Mouse (Mus musculus) ovary, postnatal 14 days (tissue): ENCODE measurements around the gene Lenep.

Source experiments
- DNase-seq: peaks from one replicate; pipeline ENCODE4 v3.0.0; 2022; ENCODE audit warnings: low spot score

The Lenep gene

GRCm38 (mm10) chr3:89391663-89392511 is 10.7 kb downstream of the Lenep start:
- no peak for DNase-seq

DNA sequence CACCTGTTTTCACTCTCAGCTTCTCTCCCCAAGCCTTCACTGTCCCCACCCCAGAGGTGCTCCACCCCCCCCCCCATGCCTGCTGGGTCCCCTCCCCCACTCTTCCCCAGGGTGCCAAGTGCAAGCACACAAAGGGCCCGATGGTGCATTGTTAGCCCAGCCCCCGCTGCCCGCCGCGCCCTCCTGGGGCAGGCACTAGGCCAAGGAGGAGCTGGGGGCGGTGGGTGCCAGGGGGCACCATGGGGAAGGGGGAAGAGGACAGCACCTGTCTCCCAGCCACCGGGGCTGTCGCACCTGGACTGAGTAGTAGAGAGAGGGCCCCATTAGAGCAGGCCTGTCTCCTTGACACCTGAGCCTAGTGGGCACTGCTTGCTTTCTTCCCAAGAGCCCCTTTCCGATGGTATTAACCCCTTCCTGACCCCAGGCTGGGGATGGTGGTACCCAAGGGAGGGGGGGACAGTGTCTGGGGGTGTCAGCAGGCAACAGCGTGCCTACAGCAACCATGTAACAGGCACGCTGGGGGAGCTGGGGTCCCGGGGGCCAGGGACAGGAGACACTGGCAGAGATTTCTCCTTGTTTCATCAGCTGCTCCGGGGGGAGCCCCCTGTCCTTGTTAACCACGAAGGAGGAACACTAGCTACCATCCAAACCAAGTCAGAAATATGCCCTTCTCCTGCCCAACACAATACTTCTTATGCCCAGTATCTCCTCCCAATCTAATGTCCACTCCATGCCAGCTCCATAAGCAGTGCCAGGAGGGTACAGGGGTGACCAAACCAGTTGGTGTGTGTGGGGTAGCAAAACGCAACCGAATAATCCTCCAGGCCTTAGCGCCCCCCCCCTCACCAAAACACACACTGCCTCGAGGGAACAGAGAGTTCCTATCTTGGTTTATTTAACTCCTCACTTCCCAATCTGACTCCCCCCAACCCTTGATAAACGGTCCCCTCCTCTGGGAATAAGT is 11.6 kb downstream of the Lenep start:
- DNase-seq = no peak

GRCm38 (mm10) chr3:89390111-89390515 is 12.5 kb downstream of the Lenep start:
- DNase-seq = no peak

GRCm38 (mm10) chr3:89388901-89389740 is 13.5 kb downstream of the Lenep start:
- DNase-seq = no peak

GRCm38 (mm10) chr3:89388134-89388881 is 14.3 kb downstream of the Lenep start:
- peak; percentile 61 for DNase-seq

- DNase-seq = no peak
Measured at GRCm38 (mm10) chr3:89387632-89388031, 15.0 kb downstream of the Lenep start.

DNA sequence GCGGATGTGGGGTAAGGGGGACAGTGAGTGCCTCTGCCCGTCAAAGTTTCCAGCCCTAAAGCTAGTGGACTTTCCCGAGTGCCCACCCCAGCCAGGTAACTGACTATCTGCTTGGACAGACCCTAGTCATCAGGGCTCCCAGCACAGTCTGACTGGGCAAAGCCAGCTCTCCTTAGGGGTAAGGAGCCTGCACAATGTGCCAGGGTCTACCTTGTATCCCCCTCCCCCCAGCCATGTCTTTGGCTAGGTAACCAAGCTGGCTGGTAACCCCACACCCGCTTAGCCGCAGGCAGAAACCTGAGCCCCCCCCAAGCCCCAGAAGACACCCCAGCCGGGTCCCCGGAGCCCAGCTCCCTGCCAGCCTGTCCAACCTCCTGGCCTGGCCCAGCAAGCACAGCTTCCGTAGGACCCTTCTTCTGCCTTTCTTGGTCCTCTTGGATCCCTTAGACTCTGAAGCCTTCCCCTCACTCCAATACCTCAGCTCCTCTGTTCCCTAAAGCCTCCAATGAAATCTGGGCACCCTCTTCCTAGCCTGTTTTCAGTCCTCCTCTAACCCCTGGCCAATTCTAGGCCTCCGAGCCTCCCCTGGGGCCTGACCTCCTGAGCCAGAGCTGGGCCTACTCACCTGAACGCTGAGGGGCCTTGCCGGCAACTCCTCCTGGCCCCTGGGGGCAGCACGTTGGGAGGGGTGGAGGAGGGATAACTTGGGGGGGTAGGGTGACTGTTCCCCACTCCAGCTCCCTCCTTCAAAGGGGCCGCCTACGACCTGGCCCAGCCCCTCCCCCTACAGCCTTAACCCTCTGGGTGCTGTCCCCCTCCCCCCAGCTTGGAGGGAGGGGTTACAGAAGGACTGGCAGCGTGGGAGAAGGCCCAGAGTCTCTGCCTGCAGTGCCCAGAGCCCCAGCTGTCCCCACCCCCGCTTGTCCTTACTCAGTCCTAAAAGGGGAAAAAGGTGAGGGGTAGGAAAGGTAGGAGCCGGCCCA is 15.9 kb downstream of the Lenep start:
- no peak for DNase-seq

GRCm38 (mm10) chr3:89385451-89385850 is 17.1 kb downstream of the Lenep start:
- no peak for DNase-seq

DNA sequence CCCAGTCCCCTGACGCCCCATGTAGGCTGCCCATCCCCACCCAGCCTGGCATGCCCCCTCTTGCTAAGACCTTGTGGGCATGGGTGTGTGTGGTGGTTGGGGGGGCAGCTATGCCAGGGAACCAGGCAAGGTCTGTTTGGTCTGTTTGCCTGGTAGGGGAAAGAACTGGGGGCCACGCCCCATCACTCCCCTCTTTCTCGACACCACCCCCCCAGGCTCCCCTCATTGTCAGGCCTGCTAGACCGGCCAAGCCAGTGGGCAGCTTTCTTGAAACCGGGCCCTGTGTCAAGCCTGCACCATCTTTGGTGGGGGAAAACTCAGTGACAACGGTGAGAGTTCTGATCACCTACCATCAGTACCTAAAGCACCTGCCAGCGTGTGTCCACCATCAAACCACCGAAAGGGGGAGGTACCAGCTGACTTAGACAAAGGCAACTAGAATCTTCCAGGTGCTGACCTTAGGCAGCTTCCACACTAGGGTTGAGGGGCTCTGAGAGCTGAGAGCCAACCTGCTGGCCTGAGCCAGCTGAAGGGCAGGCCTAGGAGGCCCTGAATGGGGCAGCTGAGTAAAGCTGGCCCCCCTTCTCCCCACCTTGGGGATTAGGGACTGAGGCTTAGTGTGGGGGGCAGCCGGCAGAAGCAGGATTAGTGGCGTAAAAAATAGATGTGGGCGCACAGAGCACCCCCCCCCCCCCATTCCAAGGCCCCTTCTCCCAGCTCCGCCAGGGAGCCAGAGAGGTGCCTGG is 18.1 kb downstream of the Lenep start:
- no peak for DNase-seq

- DNase-seq = no peak
Measured at GRCm38 (mm10) chr3:89383651-89384255, 18.8 kb downstream of the Lenep start.

DNA sequence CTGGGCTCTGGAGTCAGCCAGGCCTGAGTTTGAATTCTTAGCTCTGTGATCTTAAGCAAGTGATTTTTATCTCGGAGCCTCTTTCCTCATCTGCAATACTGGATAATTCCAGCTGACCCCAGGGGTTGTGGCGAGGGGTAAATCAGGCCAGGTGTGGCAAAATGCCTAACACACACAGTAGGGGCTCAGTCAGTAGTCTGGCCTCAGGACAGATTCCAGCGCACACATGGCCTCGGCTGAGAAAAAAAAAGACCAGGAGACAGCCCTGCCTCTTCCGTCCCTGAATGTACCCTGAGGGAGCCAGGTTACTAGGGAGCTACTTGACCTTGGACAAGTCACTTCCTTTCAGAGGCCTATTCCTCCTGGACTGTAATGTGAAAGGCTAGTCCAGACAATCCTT is 19.6 kb downstream of the Lenep start:
- no peak for DNase-seq

GRCm38 (mm10) chr3:89382033-89382882 is 20.3 kb downstream of the Lenep start:
- no peak for DNase-seq

GRCm38 (mm10) chr3:89381233-89381632 is 21.4 kb downstream of the Lenep start:
- DNase-seq = no peak

DNA sequence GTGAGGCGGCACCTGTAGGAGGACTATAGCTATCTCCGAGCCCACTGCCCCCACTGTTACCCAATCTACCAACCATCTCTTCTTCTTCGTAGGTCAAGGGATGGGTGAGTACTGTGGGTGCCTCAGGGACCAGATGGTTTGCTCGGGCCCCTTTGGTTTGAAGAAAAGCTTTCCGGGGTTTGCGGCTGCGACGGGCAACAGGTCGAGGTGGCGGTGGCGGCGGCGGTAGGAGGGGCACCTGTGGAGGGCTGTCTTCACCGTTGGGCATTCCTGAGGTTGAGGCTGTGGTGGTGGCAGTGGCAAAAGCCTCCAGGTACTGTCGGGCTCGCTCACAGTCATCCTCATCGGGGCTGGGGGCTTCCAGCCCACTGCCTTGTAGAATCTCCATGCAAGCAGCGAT is 21.9 kb downstream of the Lenep start:
- no peak for DNase-seq

DNA sequence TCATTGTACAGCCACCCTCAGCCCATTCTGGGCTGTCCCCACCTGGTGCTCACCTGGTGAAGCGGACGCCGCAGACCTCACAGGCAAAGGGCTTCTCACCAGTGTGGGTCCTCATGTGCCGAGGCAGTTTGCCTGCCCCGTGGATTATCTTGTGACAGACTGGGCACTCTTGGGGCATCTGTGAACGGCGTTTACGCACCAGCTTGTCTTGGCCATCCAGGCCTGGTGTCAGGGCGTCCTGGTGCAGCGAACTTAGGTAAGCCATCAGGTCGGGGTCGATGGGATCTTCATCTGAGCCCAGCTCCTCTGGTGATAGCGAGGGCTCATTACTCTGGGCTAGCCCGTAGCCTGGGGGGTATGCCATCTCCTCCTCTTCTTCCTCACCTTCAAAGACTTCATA is 22.3 kb downstream of the Lenep start:
- no peak for DNase-seq

DNA sequence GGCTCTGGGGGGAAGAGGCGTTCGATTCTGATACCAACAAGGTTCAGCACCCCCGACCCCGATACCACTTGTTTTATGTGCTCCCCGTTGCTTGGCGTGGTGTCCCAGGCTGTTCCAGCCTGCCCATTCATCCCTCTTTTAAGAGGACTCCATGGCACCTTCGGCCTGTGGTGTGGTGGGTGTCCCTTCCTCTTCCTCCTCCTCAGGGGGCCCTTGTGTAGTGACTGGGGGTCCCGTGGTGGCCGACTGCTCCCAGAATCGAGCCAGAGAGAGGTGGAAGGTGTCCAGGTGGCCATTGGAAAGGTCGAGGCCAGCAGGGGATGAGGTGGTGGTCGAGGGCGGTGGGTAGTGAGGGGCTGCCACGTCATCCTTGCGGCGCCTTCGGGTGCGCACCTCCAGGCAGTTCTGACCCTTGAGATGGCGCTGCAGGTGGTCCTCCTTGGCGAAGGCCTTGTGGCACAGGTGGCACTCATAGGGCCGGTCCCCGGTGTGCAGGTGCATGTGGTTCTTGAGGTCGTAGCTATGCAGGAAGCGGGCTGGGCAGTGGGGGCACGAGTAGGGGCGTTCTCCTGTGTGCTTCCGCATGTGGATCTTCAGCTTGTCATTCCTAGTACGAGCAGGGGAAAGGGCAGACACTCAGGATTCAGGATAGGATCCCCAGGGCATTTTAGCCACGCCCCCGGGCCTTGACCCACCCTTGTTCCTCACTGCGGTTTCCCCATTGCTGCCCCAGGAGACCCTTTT is 23.0 kb downstream of the Lenep start:
- no peak for DNase-seq

DNA sequence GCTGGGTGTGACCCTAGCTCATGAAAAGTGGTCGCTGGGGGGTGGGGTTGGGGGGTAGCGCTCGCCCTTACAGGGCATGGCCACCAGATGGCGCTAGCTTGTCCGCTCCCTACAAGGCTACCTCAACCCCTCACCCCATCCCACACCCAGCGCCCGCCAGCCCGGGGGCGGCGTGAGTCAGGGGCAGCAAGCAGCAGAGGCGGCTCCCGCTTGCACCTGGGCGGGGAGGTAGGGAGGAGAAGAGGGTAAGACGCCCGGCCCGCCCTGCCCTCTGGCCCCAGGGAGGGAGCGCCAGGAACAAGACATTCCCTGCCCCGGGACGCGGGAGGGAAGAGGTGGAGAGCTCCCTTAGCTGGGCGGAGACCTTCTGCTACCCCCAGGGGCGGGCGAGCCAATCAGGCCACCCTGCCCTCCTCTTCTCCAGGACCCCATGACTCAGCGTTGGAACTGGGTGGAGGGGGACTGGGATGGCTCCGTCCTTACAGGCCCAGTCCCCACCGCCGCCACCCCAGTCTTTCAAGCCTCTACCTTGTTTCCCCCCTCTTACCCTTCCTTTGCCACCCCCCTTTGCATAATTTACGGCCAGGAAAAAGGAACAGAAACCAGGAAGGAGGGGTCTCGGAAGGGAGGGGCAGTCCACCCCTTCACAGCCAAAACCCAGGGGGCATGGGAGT is 24.1 kb downstream of the Lenep start:
- peak; percentile 71 for DNase-seq
